In the genomic region with DNA sequence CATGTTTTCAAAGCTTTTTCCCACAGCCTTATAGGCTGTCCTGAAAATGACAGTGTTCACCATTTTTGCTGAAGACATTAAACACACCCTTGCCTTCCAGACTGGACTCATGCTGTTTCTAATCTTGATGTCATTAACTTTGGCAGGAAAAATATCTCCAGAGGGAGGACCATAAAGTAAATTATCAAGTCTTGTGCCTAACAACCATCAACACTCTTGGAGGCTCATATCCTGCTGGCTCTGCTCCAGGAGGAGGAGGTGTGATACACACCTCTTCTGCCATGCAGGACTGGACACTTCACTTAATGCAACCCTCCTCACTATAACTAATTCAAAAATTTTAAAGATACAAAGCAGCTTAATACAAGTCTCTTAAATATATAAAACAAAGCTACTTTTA, we compare ENCODE assay signal across 26 mouse cellular contexts.
DNase-seq lines count a peak whose midpoint lies in the region; ATAC-seq lines count a peak whose summit lies in the region.
"Had no signal": no experiment of that assay in that cellular context is flagged by ENCODE, and none has a peak within 500 bp of the region (broad histone marks: within the 10 kb centered on the region; RNA-seq: fewer than 3 reads in every experiment).

No protein-coding gene starts in this region.

- H3K9ac ChIP-seq in limb, embryonic 13.5 days = no peak overlapping the region
- no peak overlapping the region for H3K9ac ChIP-seq in intestine, embryonic 16.5 days (ENCODE audit: low read depth, low read length)
- H3K9ac ChIP-seq: embryonic facial prominence, embryonic 13.5 days; forebrain, embryonic 12.5 days; forebrain, embryonic 15.5 days; heart, embryonic 13.5 days; hindbrain, embryonic 14.5 days had no signal

- H3K27me3 ChIP-seq in limb, embryonic 13.5 days = no peaks in the 10 kb centered on the region
- H3K27me3 ChIP-seq in limb, embryonic 10.5 days (ENCODE audit: low read depth, poor library complexity, severe bottlenecking) = no peaks in the 10 kb centered on the region
- H3K27me3 ChIP-seq in intestine, embryonic 16.5 days (replicated peaks; ENCODE audit: control insufficient read depth, insufficient read depth, low read length) = no peaks in the 10 kb centered on the region
- H3K27me3 ChIP-seq: embryonic facial prominence, embryonic 13.5 days; forebrain, embryonic 12.5 days; forebrain, embryonic 15.5 days; heart, embryonic 13.5 days had no signal

- ATAC-seq in limb, embryonic 13.5 days (ENCODE audit: low FRiP score, low read depth) = 0 out of 2 replicates have a peak, but pooled peaks have one; percentile 28
- ATAC-seq in intestine, embryonic 16.5 days = peak; percentile 80
- ATAC-seq: forebrain, embryonic 15.5 days; hindbrain, postnatal 0 days had no signal

- H3K9me3 ChIP-seq in limb, embryonic 13.5 days = no peaks in the 10 kb centered on the region
- no peaks in the 10 kb centered on the region for H3K9me3 ChIP-seq in limb, embryonic 10.5 days (replicated peaks)
- H3K9me3 ChIP-seq in intestine, embryonic 16.5 days (ENCODE audit: control insufficient read depth, low read length) = no peaks in the 10 kb centered on the region
- H3K9me3 ChIP-seq: embryonic facial prominence, embryonic 10.5 days; embryonic facial prominence, embryonic 13.5 days; forebrain, embryonic 12.5 days; forebrain, embryonic 15.5 days; G1E; heart, embryonic 13.5 days had no signal

- DNase-seq in limb, embryonic 10.5 days (ENCODE audit: low spot score) = no peak
- DNase-seq in brain, adult 2 months (ENCODE audit: low read depth, low spot score) = peak; percentile 2
- no peak for DNase-seq in ovary, postnatal 10 days (ENCODE audit: low spot score)
- no peak for DNase-seq in left cerebral cortex, postnatal 4 days
- DNase-seq in lung, postnatal 4 days = no peak
- DNase-seq: adrenal gland, postnatal 10 days; adrenal gland, postnatal 36 days; cerebellum, adult 11-12 months; cerebellum, adult 8-10 months; cerebellum, postnatal 36 days; embryo, embryonic 11 days; gastrocnemius, postnatal 25 days; heart, adult 18-20 months; heart, postnatal 14 days; heart, postnatal 4 days had no signal

- H3K4me3 ChIP-seq in limb, embryonic 13.5 days = no peak overlapping the region
- H3K4me3 ChIP-seq in limb, embryonic 10.5 days = no peak overlapping the region
- no peak overlapping the region for H3K4me3 ChIP-seq in intestine, embryonic 16.5 days (ENCODE audit: low read length)
- H3K4me3 ChIP-seq: embryonic facial prominence, embryonic 10.5 days; embryonic facial prominence, embryonic 13.5 days; erythroblast, embryonic 14.5 days; forebrain, embryonic 12.5 days; forebrain, embryonic 15.5 days; heart, embryonic 13.5 days had no signal

- intact Hi-C loops in left cerebral cortex, postnatal 4 days (cut with DNase I) = no loop called here

- H3K4me2 ChIP-seq in limb, embryonic 13.5 days (replicated peaks) = no peak overlapping the region
- no peak overlapping the region for H3K4me2 ChIP-seq in intestine, embryonic 16.5 days (ENCODE audit: low read depth, low read length)
- H3K4me2 ChIP-seq: embryonic facial prominence, embryonic 13.5 days; forebrain, embryonic 12.5 days; forebrain, embryonic 15.5 days; heart, embryonic 13.5 days; hindbrain, embryonic 14.5 days had no signal

- no peaks in the 10 kb centered on the region for H3K36me3 ChIP-seq in limb, embryonic 13.5 days
- no peaks in the 10 kb centered on the region for H3K36me3 ChIP-seq in limb, embryonic 10.5 days
- H3K36me3 ChIP-seq in intestine, embryonic 16.5 days (ENCODE audit: control insufficient read depth, insufficient read depth, low read length) = no peaks in the 10 kb centered on the region
- H3K36me3 ChIP-seq: embryonic facial prominence, embryonic 10.5 days; embryonic facial prominence, embryonic 13.5 days; forebrain, embryonic 12.5 days; forebrain, embryonic 15.5 days; G1E; heart, embryonic 13.5 days had no signal

- no peaks in the 10 kb centered on the region for H3K4me1 ChIP-seq in limb, embryonic 13.5 days
- H3K4me1 ChIP-seq in limb, embryonic 10.5 days = no peaks in the 10 kb centered on the region
- H3K4me1 ChIP-seq in intestine, embryonic 16.5 days (ENCODE audit: control insufficient read depth, insufficient read depth, low read length) = no peaks in the 10 kb centered on the region
- H3K4me1 ChIP-seq: embryonic facial prominence, embryonic 10.5 days; embryonic facial prominence, embryonic 13.5 days; forebrain, embryonic 12.5 days; forebrain, embryonic 15.5 days; heart, embryonic 13.5 days had no signal

- H3K27ac ChIP-seq in limb, embryonic 13.5 days = no peak overlapping the region
- no peak overlapping the region for H3K27ac ChIP-seq in limb, embryonic 10.5 days
- no peak overlapping the region for H3K27ac ChIP-seq in intestine, embryonic 16.5 days (ENCODE audit: low read length)
- H3K27ac ChIP-seq: embryonic facial prominence, embryonic 10.5 days; embryonic facial prominence, embryonic 13.5 days; forebrain, embryonic 12.5 days; forebrain, embryonic 15.5 days; heart, embryonic 13.5 days; hindbrain, embryonic 14.5 days; hindbrain, postnatal 0 days had no signal
